Mouse (Mus musculus): ENCODE measurements around the gene Faap24. TPM values are rescaled to one million over a fixed set of nuclear protein-coding genes. Genes with fewer than 3 reads are reported as not detected.
A peak's percentile ranks its signal among the peaks of the same experiment; 100 is the strongest.

Gene Faap24
- total RNA-seq, 1 experiment, result 7.0 TPM

- TF ChIP-seq ZC3H11A (IDR thresholded peaks at IDR 0.05; ENCODE audit: borderline replicate concordance, low read depth, low read length) (no peak), MAFK (IDR thresholded peaks at IDR 0.05; ENCODE audit: insufficient read depth, low read depth, low read length) (no peak)
Measured at GRCm38 (mm10) chr7:35374265-35374664, 22.4 kb downstream of the Faap24 start.

GRCm38 (mm10) chr7:35373146-35373989, 23.3 kb downstream of the Faap24 start:
- TF ChIP-seq ZC3H11A (IDR thresholded peaks at IDR 0.05; ENCODE audit: borderline replicate concordance, low read depth, low read length) (no peak), ZNF384 (IDR thresholded peaks at IDR 0.05; ENCODE audit: low read depth, low read length) (peak; percentile 37; the same call in 1 of the 2 replicates)
- Histone ChIP-seq H3K9ac (ENCODE audit: insufficient read depth, low read depth, low read length, poor library complexity, severe bottlenecking) (no peak overlapping the region; the same call in 1 of the 2 replicates), H3K4me1 (ENCODE audit: control insufficient read depth in 2 of 2, insufficient read depth in 2 of 2, low read length in 2 of 2, poor library complexity in 1 of 2) (peaks cover 5 to 12% of the 10 kb centered on the region in 2 experiments; a peak in 2 of 4 replicates), H3K9me3 (ENCODE audit: control insufficient read depth, insufficient read depth, low read depth, low read length) (no peaks in the 10 kb centered on the region), H3K4me3 (ENCODE audit: insufficient read depth in 1 of 2, low read depth in 1 of 2, low read length in 2 of 2, poor library complexity in 1 of 2, severe bottlenecking in 1 of 2) (peak overlapping the region in 1 of 2 experiments; percentile 52; a peak in 1 of 4 replicates), H3K36me3 (ENCODE audit: control insufficient read depth, insufficient read depth, low read length, poor library complexity, severe bottlenecking) (peaks cover 6% of the 10 kb centered on the region; the same call in 1 of the 2 replicates), H3K27ac (ENCODE audit: insufficient read depth, low read depth, low read length, poor library complexity, severe bottlenecking) (no peak overlapping the region)
- no peak for DNase-seq (ENCODE audit: low read depth, low spot score)
- in situ Hi-C loops (cut with MboI; ENCODE audit: low sequenced_read_pairs in 2 of 2, unreplicated experiment in 2 of 2), result no loop called here

More at GRCm38 (mm10) chr7:35374265-35374664, 22.4 kb downstream of the Faap24 start:
- in situ Hi-C loops (cut with MboI; ENCODE audit: low sequenced_read_pairs in 2 of 2, unreplicated experiment in 2 of 2), result no loop called here
- DNase-seq (ENCODE audit: low read depth, low spot score), result no peak
- H3K4me1 ChIP-seq (ENCODE audit: control insufficient read depth in 2 of 2, insufficient read depth in 2 of 2, low read length in 2 of 2, poor library complexity in 1 of 2), result peaks cover 5 to 12% of the 10 kb centered on the region in 2 experiments; a peak in 2 of 4 replicates
- H3K9me3 ChIP-seq (ENCODE audit: control insufficient read depth, insufficient read depth, low read depth, low read length), result no peaks in the 10 kb centered on the region
- H3K27ac ChIP-seq (ENCODE audit: insufficient read depth, low read depth, low read length, poor library complexity, severe bottlenecking), result no peak overlapping the region
- no peak overlapping the region for H3K4me3 ChIP-seq (ENCODE audit: insufficient read depth in 1 of 2, low read depth in 1 of 2, low read length in 2 of 2, poor library complexity in 1 of 2, severe bottlenecking in 1 of 2)
- peaks cover 6% of the 10 kb centered on the region; the same call in 1 of the 2 replicates for H3K36me3 ChIP-seq (ENCODE audit: control insufficient read depth, insufficient read depth, low read length, poor library complexity, severe bottlenecking)
- H3K9ac ChIP-seq (ENCODE audit: insufficient read depth, low read depth, low read length, poor library complexity, severe bottlenecking), result no peak overlapping the region

GRCm38 (mm10) chr7:35372483-35373017, 24.1 kb downstream of the Faap24 start:
- peaks cover 6% of the 10 kb centered on the region; the same call in 1 of the 2 replicates for H3K36me3 ChIP-seq (ENCODE audit: control insufficient read depth, insufficient read depth, low read length, poor library complexity, severe bottlenecking)
- H3K4me1 ChIP-seq (ENCODE audit: control insufficient read depth in 2 of 2, insufficient read depth in 2 of 2, low read length in 2 of 2, poor library complexity in 1 of 2), result peaks cover 5 to 12% of the 10 kb centered on the region in 2 experiments; a peak in 2 of 4 replicates
- H3K4me3 ChIP-seq (ENCODE audit: insufficient read depth in 1 of 2, low read depth in 1 of 2, low read length in 2 of 2, poor library complexity in 1 of 2, severe bottlenecking in 1 of 2), result no peak overlapping the region
- H3K9me3 ChIP-seq (ENCODE audit: control insufficient read depth, insufficient read depth, low read depth, low read length), result no peaks in the 10 kb centered on the region
- H3K9ac ChIP-seq (ENCODE audit: insufficient read depth, low read depth, low read length, poor library complexity, severe bottlenecking), result no peak overlapping the region
- in situ Hi-C loops (cut with MboI; ENCODE audit: low sequenced_read_pairs in 2 of 2, unreplicated experiment in 2 of 2), result no loop called here
- no peak for TF ChIP-seq ZNF384 (IDR thresholded peaks at IDR 0.05; ENCODE audit: low read depth, low read length)
- TF ChIP-seq HCFC1 (IDR thresholded peaks at IDR 0.05; ENCODE audit: borderline replicate concordance, insufficient read depth, low read length), result no peak
- no peak for TF ChIP-seq MAFK (IDR thresholded peaks at IDR 0.05; ENCODE audit: insufficient read depth, low read depth, low read length)
- no peak for TF ChIP-seq ZC3H11A (IDR thresholded peaks at IDR 0.05; ENCODE audit: borderline replicate concordance, low read depth, low read length)
- no peak for TF ChIP-seq CHD2 (IDR thresholded peaks at IDR 0.05; ENCODE audit: low read depth, low read length)
- no peak overlapping the region for H3K27ac ChIP-seq (ENCODE audit: insufficient read depth, low read depth, low read length, poor library complexity, severe bottlenecking)
- no peak for DNase-seq (ENCODE audit: low read depth, low spot score)

- in situ Hi-C loops (cut with MboI; ENCODE audit: low sequenced_read_pairs in 2 of 2, unreplicated experiment in 2 of 2), result no loop called here
- no peak overlapping the region for H3K4me3 ChIP-seq (ENCODE audit: insufficient read depth in 1 of 2, low read depth in 1 of 2, low read length in 2 of 2, poor library complexity in 1 of 2, severe bottlenecking in 1 of 2)
- H3K4me1 ChIP-seq (ENCODE audit: control insufficient read depth in 2 of 2, insufficient read depth in 2 of 2, low read length in 2 of 2, poor library complexity in 1 of 2), result peaks cover 5 to 12% of the 10 kb centered on the region in 2 experiments; a peak in 2 of 4 replicates
- peaks cover 6% of the 10 kb centered on the region; the same call in 1 of the 2 replicates for H3K36me3 ChIP-seq (ENCODE audit: control insufficient read depth, insufficient read depth, low read length, poor library complexity, severe bottlenecking)
- no peak for TF ChIP-seq HCFC1 (IDR thresholded peaks at IDR 0.05; ENCODE audit: borderline replicate concordance, insufficient read depth, low read length)
- no peak for TF ChIP-seq MAFK (IDR thresholded peaks at IDR 0.05; ENCODE audit: insufficient read depth, low read depth, low read length)
- TF ChIP-seq ZC3H11A (IDR thresholded peaks at IDR 0.05; ENCODE audit: borderline replicate concordance, low read depth, low read length), result no peak
- no peak for TF ChIP-seq ZNF384 (IDR thresholded peaks at IDR 0.05; ENCODE audit: low read depth, low read length)
- TF ChIP-seq CHD2 (IDR thresholded peaks at IDR 0.05; ENCODE audit: low read depth, low read length), result no peak
- no peak overlapping the region for H3K9ac ChIP-seq (ENCODE audit: insufficient read depth, low read depth, low read length, poor library complexity, severe bottlenecking)
- H3K9me3 ChIP-seq (ENCODE audit: control insufficient read depth, insufficient read depth, low read depth, low read length), result no peaks in the 10 kb centered on the region
- H3K27ac ChIP-seq (ENCODE audit: insufficient read depth, low read depth, low read length, poor library complexity, severe bottlenecking), result no peak overlapping the region
- no peak for DNase-seq (ENCODE audit: low read depth, low spot score)
Measured at GRCm38 (mm10) chr7:35371096-35371495, 25.5 kb downstream of the Faap24 start.

All from ES-E14 (cell line).